ENCODE assay signal across 13 mouse cellular contexts in genomic region chr12:32930566-32930965, GRCm38 (mm10).
"Had no signal": no experiment of that assay in that cellular context is flagged by ENCODE, and none has a peak within 500 bp of the region (broad histone marks: within the 10 kb centered on the region; RNA-seq: fewer than 3 reads in every experiment).

No protein-coding gene starts in this region.

- H3K9ac ChIP-seq: limb, embryonic 15.5 days; liver, embryonic 12.5 days; neural tube, embryonic 15.5 days had no signal

- H3K27ac ChIP-seq: kidney, postnatal 0 days; limb, embryonic 15.5 days; liver, embryonic 12.5 days; neural tube, embryonic 15.5 days had no signal

- DNase-seq: layer of hippocampus, adult 9-11 months; layer of hippocampus, postnatal 36 days; lung, postnatal 10 days; midbrain, embryonic 14.5 days; right cerebral cortex, adult 18-20 months; right cerebral cortex, postnatal 25 days; thymus, adult 2 months; thymus, postnatal 25 days had no signal

- H3K4me2 ChIP-seq: limb, embryonic 15.5 days; liver, embryonic 12.5 days; neural tube, embryonic 15.5 days had no signal

- H3K4me3 ChIP-seq: limb, embryonic 15.5 days; liver, embryonic 12.5 days; myocyte; neural tube, embryonic 15.5 days had no signal

- H3K4me1 ChIP-seq: liver, embryonic 12.5 days had no signal

- H3K27me3 ChIP-seq: limb, embryonic 15.5 days; liver, embryonic 12.5 days; neural tube, embryonic 15.5 days had no signal

- H3K36me3 ChIP-seq: limb, embryonic 15.5 days; liver, embryonic 12.5 days; neural tube, embryonic 15.5 days had no signal

- H3K9me3 ChIP-seq: limb, embryonic 15.5 days; liver, embryonic 12.5 days; neural tube, embryonic 15.5 days had no signal
